Mouse (Mus musculus) spleen, adult 2 months (tissue): ENCODE measurements around the gene Lbx2. TPM values are rescaled to one million over a fixed set of nuclear protein-coding genes. Genes with fewer than 3 reads are reported as not detected.

ENCODE experiments used
- DNase-seq, 2 experiments: peaks; one replicate each; pipeline versions ENCODE4 v3.0.0 to v3.0.0-alpha.2; 2012 to 2021; ENCODE audit warnings: low spot score in 2 of 2, low read depth in 1 of 2
- H3K27ac ChIP-seq: fragments of 200-500 bp; 2 replicates; pipeline ENCODE4 v1.5.1; 2012; ENCODE audit warnings: low read length, inconsistent platforms; ENCODE audit not compliant: insufficient read depth
- H3K27me3 ChIP-seq: fragments of 200-500 bp; 2 replicates; pipeline ENCODE4 v1.6.1; 2012; ENCODE audit warnings: mild to moderate bottlenecking, moderate library complexity, low read length, inconsistent platforms; ENCODE audit not compliant: control insufficient read depth, insufficient read depth
- H3K36me3 ChIP-seq: fragments of 200-500 bp; 2 replicates; pipeline ENCODE4 v1.6.1; 2012; ENCODE audit warnings: mild to moderate bottlenecking, low read length, inconsistent platforms; ENCODE audit not compliant: control insufficient read depth, insufficient read depth
- H3K4me1 ChIP-seq: fragments of 200-500 bp; 2 replicates; pipeline ENCODE4 v1.6.1; 2011; ENCODE audit warnings: inconsistent platforms; ENCODE audit not compliant: control insufficient read depth, insufficient read depth, insufficient read length
- H3K4me3 ChIP-seq: fragments of 200-500 bp; 2 replicates; pipeline ENCODE4 v1.5.1; 2011; ENCODE audit warnings: mild to moderate bottlenecking, inconsistent platforms; ENCODE audit not compliant: insufficient read depth, insufficient read length; ENCODE audit errors: extremely low read depth
- CTCF ChIP-seq: fragments of 200-500 bp; IDR thresholded peaks from 2 replicates; pipeline ENCODE4 v1.5.1; 2011; ENCODE audit warnings: mild to moderate bottlenecking, inconsistent platforms; ENCODE audit not compliant: insufficient read depth, insufficient read length, insufficient replicate concordance; ENCODE audit errors: extremely low read depth
- POLR2A ChIP-seq: fragments of 200-500 bp; IDR thresholded peaks from 2 replicates; pipeline ENCODE4 v1.6.1; 2011; ENCODE audit warnings: low read depth, low read length, inconsistent platforms
- WGBS: fragments of 180-500 bp; shearing (Covaris S2); methylation state at CpG from one replicate; pipeline ENCODE4 v1.1.7; 2018; 5-methylcytosine and 5-hydroxymethylcytosine counted together
- polyA plus RNA-seq: library from polyadenylated mRNA; depleted of rRNA; stranded (reverse); fragments of >200 nt; gene quantifications from 2 replicates; pipeline ENCODE4 v1.2.3, GENCODE M21; 2012

Gene Lbx2
- polyA plus RNA-seq, 1 experiment = 2.8 TPM

GRCm38 (mm10) chr6:83111510-83112136, 25.5 kb downstream of the Lbx2 start:
- Histone ChIP-seq H3K27me3 (no peaks in the 10 kb centered on the region), H3K4me3 (no peak overlapping the region), H3K27ac (no peak overlapping the region), H3K36me3 (no peaks in the 10 kb centered on the region), H3K4me1 (peaks cover 7% of the 10 kb centered on the region)
- 84% methylated on average over 4 of the region's 4 CpGs for WGBS
- no peak for DNase-seq
- TF ChIP-seq CTCF (no peak), POLR2A (no peak)

DNA sequence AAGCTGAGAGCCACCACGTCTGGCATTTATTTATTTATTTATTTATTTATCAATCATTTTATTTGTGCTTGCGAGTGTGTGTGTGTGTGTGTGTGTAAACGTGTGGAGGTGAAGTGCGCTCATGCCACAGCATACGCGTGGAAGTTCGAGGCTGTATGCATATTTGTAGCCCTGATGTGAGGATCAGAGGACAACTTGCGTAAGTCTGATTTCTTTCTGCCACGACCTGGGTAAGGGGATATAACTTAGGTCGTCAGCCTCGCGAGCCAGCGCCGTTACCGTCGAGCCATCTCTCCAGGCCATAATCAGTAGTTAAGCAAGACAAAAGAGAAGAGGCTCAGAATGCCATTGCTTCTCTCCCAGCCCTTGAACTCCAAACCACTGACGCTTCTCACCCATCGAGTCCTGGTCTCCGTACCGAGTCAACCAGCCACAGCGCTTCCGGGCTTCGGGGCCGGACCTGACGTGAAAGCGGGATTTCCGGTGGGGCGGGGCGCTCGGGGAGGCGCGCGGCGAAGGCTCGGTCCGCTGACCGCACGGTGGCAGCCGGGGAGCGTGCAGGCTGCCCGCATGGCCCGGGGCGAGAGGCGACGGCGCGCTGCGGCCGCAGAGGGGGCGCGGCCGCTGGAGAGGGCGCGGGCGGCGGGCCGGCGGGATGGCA, 29.0 kb downstream of the Lbx2 start, which contains the start of gene Mogs:
Mogs (plus strand) TSS at position 486 of the 661 bp plus-strand sequence.
- peak; percentile 74 to 94 for DNase-seq
- peaks cover 12% of the 10 kb centered on the region for H3K4me1 ChIP-seq

DNA sequence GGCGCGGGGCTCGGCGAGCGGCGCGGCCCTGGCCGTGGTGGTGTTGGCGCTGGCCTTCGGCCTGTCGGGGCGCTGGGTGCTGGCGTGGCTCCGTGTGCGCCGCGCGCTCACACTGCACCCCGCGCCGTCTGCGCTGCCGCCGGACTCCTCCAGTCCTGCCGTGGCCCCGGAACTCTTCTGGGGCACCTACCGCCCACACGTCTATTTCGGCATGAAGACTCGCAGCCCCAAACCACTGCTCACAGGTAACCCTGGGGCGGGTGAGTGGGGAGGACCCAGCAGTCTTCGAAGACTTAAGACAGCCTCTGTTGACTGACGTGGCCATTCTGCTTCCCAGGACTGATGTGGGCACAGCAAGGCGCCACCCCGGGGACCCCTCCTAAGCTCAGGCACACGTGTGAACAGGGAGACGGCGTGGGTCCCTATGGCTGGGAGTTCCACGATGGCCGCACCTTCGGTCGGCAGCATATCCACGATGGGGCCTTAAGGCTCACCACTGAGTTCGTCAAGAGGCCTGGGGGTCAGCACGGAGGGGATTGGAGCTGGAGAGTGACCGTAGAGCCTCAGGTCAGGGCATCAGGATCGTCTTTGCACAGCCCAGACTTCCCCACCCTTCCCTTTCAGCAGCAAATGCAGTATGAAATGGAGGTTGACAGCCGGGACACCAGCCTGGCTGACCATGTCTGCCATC, 29.7 kb downstream of the Lbx2 start:
- peak in 1 of 2 experiments; percentile 36 for DNase-seq
- H3K4me3 ChIP-seq = peak overlapping the region; percentile 75
- WGBS = 3% methylated on average over 41 of the region's 48 CpGs
- TF ChIP-seq POLR2A (no peak), CTCF (no peak)
- H3K4me1 ChIP-seq = peaks cover 17% of the 10 kb centered on the region
- H3K27me3 ChIP-seq = no peaks in the 10 kb centered on the region
- H3K36me3 ChIP-seq = peaks cover 2% of the 10 kb centered on the region
- H3K27ac ChIP-seq = peak overlapping the region; percentile 43

More for the DNA sequence above, 29.0 kb downstream of the Lbx2 start, which contains the start of gene Mogs:
- Histone ChIP-seq H3K27me3 (no peaks in the 10 kb centered on the region), H3K4me3 (peak within 1 kb of the TSS; percentile 75), H3K36me3 (peaks cover 2% of the 10 kb centered on the region), H3K27ac (peak within 1 kb of the TSS; percentile 88)
- TF ChIP-seq CTCF (peak; percentile 14; the same call in 1 of the 2 replicates), POLR2A (peak; percentile 97)
- under 1% methylated on average over 49 of the region's 58 CpGs for WGBS

- WGBS = 85% methylated on average over 11 of the region's 11 CpGs
- no peak for DNase-seq
- peaks cover 2% of the 10 kb centered on the region for H3K36me3 ChIP-seq
These were observed 30.4 kb downstream of the Lbx2 start for GRCm38 (mm10) chr6:83116373-83117164.

GRCm38 (mm10) chr6:83117165-83117438, 30.9 kb downstream of the Lbx2 start:
- TF ChIP-seq CTCF = no peak
- TF ChIP-seq POLR2A = no peak
- Histone ChIP-seq H3K4me1 (peaks cover 19% of the 10 kb centered on the region), H3K4me3 (no peak overlapping the region), H3K27ac (no peak overlapping the region), H3K27me3 (no peaks in the 10 kb centered on the region), H3K36me3 (peaks cover 2% of the 10 kb centered on the region)
- DNase-seq = no peak
- whole genome bisulfite sequencing = 91% methylated on average over 4 of the region's 4 CpGs

More at GRCm38 (mm10) chr6:83116373-83117164, 30.4 kb downstream of the Lbx2 start:
- Histone ChIP-seq H3K4me3 (0 out of 2 replicates have a peak overlapping the region, but pooled peaks have one; percentile 75), H3K27me3 (no peaks in the 10 kb centered on the region), H3K27ac (no peak overlapping the region), H3K4me1 (peaks cover 17% of the 10 kb centered on the region)
- TF ChIP-seq CTCF (no peak), POLR2A (no peak)

DNA sequence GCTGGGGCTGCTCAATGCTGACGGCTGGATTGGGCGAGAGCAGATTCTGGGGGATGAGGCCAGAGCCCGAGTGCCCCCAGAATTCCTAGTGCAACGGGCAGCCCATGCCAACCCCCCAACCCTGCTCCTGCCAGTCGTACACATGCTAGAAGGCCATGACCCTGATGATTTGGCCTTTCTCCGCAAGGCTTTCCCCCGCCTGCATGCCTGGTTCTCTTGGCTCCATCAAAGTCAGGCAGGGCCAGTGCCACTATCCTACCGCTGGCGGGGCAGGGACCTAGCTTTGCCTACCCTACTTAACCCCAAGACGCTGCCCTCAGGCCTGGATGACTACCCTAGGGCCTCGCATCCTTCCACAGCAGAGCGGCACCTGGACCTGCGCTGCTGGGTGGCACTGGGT, 31.4 kb downstream of the Lbx2 start:
- Histone ChIP-seq H3K4me3 (no peak overlapping the region), H3K4me1 (peaks cover 22% of the 10 kb centered on the region)
- DNase-seq = no peak

More for the DNA sequence above, 31.4 kb downstream of the Lbx2 start:
- no peaks in the 10 kb centered on the region for H3K27me3 ChIP-seq
- H3K36me3 ChIP-seq = peaks cover 2% of the 10 kb centered on the region
- H3K27ac ChIP-seq = no peak overlapping the region
- TF ChIP-seq POLR2A = no peak
- no peak for TF ChIP-seq CTCF
- WGBS = 96% methylated on average over 13 of the region's 13 CpGs
